Mouse (Mus musculus) yolk sac, embryonic 10.5 days (tissue): ENCODE results near the gene Memo1.
A peak's percentile ranks its signal among the peaks of the same experiment; 100 is the strongest.
"Not testable (repeated sequence)": the region's sequence is repeated elsewhere in the genome, so short reads cannot be mapped to it uniquely, and the experiment has no call there.

ENCODE experiments used
- DNase-seq: peaks from one replicate; pipeline ENCODE4 v3.0.0-alpha.2; 2017; ENCODE audit warnings: low spot score

The Memo1 gene

DNA sequence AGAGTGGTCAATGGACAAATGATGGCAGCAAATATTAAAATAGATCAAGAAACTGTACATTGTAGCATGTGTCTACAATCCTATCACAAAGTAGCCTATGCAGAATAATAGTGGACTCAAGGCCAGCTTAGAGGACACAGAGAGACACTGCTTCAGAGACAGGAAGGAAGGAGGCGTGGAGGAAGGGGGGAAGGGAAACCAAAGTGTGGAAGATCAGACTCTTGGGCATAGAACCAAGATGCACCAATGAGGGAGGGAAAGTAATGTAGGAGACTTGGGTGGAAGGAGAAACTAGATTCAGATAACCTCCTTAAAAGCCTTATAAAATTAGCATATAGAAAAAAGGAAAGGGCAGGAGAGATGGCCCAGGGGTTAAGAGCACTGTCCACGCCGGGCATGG, 32.9 kb downstream of the Memo1 start:
- no peak for DNase-seq

- peak; percentile 34 for DNase-seq
These were observed 50.0 kb downstream of the Memo1 start for GRCm38 (mm10) chr17:74245284-74245683.

GRCm38 (mm10) chr17:74242788-74243187, 52.5 kb downstream of the Memo1 start:
- DNase-seq, result no peak

GRCm38 (mm10) chr17:74240322-74240721, 55.0 kb downstream of the Memo1 start:
- DNase-seq, result no peak

- no peak for DNase-seq
These were observed 67.1 kb downstream of the Memo1 start for GRCm38 (mm10) chr17:74228131-74228759.

- no peak for DNase-seq
These were observed 78.0 kb downstream of the Memo1 start for GRCm38 (mm10) chr17:74217304-74217703.

DNA sequence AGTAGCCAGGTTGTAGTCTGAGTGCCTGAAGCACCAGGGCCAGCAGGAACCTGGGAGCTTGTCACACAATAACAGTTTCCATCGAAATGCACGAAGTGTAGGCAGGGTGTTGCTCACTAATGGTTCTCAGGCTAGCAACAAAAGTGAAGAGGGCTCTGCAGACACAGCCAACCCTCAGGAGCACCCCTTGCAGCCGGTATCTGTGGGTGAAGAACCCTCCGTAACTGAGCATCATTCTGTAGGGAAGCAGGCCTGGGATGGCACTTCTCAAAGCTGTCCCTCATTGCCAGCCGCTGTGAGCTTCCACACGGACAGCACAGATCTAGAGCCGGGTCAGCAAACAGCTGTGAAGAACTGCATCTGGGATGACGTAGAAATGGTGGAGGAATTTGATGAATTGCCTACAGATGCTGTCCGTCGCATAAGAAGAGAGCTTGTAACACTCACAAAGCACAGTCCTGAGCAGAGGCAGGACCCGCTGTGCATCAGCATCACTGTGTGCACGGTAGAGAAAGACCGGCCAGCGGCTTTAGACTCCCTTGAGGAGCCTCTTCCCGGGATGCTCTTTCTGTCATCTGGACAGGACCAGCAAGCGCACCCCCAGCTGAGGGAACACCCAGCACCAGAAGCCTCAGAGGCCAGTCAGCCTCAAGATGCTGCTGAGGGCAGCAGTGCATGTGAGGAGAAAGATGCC, 82.3 kb downstream of the Memo1 start:
- not testable (repeated sequence) for DNase-seq

DNA sequence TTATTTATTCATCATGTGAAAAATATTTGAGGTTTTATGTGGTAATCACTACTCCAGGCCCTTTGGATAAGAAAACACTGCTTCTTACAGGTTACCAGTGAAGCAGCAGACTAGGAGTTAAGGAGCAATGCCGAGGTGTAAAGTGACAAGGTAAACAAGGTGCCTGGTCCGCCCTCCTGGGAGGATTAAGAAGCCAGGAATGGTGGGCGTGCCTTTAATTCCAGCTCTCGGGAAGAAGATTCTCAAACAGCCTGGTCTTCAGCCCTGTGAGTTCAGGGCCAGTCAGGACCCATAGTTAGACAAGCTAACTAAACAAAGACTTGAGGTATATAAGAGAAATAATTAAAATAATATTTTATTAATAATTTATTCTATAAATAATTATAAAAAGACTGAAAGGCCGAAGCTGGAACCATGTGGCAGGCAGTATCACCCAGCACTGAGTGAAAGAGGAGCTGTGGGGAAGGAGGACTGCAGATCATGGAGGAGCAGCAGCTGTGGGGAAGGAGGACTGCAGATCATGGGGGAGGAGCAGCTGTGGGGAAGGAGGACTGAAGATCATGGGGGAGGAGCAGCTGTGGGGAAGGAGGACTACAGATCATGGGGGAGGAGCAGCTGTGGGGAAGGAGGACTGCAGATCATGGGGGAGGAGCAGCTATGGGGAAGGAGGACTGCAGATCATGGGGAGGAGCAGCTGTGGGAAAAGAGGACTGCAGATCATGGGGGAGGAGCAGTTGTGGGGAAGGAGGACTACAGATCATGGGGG, 86.0 kb downstream of the Memo1 start:
- no peak for DNase-seq

- no peak for DNase-seq
These were observed 99.4 kb downstream of the Memo1 start for GRCm38 (mm10) chr17:74195943-74196342.

- DNase-seq, result no peak
These were observed 100.6 kb downstream of the Memo1 start for GRCm38 (mm10) chr17:74194755-74195154.

- DNase-seq, result no peak
These were observed 101.9 kb downstream of the Memo1 start for GRCm38 (mm10) chr17:74193463-74193862.

DNA sequence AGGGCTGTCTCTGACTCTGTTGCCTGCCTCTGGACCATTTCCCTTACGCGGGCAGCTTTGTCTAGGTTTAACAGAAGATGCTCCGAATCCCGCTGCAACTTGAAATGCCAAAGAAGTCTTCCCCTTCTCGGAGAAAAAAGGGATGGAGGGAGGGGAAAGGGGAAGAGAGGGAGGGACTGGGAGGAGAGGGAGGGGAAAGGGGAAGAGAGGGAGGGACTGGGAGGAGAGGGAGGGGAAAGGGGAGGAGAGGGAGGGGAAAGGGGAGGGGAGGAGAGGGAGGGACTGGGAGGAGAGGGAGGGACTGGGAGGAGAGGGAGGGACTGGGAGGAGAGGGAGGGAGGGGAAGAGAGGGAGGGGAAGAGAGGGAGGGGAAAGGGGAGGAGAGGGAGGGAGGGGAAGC, 103.9 kb downstream of the Memo1 start:
- no peak for DNase-seq

- no peak for DNase-seq
These were observed 109.1 kb downstream of the Memo1 start for GRCm38 (mm10) chr17:74186197-74186596.

DNA sequence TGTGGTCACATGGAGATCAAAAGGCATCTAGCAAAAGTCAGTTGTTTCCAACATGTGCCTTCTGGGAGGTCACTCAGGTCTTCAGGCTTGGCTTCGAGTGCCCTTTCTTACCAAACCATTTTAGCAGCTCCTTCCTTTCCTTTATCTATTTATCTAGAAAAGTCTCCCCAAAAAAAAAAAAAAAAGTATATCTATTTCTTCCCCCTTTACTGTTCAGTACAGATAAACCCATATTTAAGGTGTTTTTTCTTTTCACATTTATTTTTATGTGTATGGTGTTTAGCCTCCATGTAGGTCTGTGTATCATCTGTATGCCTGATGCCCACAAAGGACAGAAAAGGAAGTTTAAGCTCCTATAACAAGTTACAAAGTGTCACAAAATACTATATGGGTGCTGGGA, 110.6 kb downstream of the Memo1 start:
- no peak for DNase-seq

- no peak for DNase-seq
These were observed 114.4 kb downstream of the Memo1 start for GRCm38 (mm10) chr17:74180889-74181288.

DNA sequence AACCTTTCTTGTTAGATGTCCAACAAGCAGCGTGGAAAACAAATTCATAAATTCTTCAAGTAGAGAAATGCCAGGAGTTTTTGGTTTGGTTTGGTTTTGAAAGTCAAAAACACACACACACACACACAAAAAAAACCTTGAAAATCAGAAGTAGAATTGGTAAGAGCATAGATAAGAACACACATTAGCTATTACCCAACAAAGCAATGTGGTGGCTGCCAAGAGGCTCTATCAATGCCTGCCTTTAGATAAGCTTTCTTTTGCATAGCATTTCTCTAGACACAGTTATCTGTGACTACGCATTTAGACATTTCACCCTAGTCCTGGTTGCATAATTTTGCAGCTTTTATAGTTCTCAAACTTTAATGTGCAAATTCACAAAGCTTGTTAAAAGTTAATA, 115.7 kb downstream of the Memo1 start:
- not testable (repeated sequence) for DNase-seq

DNA sequence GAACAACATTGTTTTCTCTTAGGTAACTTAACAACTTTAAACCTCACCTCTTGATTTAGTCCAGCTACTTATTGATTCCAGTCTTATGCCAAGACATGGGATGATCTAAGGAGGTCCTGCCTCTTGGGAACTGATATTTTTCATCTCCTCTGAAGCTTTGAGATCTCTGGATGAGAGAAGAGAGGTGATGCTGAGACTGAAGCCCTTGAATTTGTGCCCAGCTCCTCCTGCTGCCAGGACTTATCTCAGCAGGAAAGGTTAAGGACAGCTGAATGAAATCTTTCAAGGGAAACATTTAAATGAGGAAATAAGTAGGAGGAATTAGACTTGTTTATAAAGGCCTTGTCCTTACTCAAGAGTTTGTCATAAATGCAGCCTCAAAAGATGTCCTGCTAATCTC, 121.6 kb downstream of the Memo1 start:
- no peak for DNase-seq

DNA sequence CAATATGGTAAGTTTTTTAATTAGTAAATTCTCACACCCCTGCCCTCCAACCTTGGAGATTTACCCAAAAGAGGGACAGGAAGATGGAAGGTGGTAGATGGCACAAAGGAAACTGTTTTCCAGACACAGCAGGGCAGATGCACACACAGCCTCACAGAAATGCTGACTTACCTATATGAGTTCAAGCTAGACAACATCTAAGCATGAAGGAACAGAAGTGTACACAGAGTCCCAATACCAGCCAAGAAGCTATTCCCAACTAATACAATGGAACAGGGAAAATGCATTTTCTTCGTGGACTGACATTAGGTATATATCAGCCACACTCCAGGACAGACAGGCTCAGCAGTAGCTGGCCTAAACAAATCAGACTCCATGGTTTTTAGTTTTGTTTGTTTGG, 122.5 kb downstream of the Memo1 start:
- DNase-seq, result no peak

DNA sequence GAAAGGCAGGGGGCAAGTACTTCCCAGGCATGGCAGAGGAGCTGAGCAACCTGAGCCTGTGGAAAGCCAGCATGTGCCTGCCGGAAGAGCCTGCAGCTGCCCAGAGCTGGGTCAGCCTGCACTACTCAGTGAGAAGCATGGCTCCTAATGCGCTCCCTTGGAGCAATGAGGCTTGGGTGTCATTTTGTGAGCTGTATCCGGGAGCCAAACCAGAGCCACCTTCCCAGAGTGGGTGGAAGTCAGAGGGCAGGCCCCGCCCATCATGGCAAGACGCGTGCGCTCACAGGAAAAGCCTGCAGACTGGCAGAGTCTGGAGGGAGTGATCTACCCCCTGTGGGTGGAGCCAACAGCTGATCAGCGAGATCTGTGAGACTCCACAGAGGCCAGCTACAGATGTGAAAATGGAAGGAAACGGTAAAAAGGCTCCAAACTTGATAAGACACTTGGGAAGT, 135.9 kb downstream of the Memo1 start:
- peak; percentile 66 for DNase-seq

GRCm38 (mm10) chr17:74158161-74158560, 137.2 kb downstream of the Memo1 start:
- DNase-seq, result no peak
